Mouse (Mus musculus): ENCODE measurements around the gene Spata6.

Gene Spata6

DNA sequence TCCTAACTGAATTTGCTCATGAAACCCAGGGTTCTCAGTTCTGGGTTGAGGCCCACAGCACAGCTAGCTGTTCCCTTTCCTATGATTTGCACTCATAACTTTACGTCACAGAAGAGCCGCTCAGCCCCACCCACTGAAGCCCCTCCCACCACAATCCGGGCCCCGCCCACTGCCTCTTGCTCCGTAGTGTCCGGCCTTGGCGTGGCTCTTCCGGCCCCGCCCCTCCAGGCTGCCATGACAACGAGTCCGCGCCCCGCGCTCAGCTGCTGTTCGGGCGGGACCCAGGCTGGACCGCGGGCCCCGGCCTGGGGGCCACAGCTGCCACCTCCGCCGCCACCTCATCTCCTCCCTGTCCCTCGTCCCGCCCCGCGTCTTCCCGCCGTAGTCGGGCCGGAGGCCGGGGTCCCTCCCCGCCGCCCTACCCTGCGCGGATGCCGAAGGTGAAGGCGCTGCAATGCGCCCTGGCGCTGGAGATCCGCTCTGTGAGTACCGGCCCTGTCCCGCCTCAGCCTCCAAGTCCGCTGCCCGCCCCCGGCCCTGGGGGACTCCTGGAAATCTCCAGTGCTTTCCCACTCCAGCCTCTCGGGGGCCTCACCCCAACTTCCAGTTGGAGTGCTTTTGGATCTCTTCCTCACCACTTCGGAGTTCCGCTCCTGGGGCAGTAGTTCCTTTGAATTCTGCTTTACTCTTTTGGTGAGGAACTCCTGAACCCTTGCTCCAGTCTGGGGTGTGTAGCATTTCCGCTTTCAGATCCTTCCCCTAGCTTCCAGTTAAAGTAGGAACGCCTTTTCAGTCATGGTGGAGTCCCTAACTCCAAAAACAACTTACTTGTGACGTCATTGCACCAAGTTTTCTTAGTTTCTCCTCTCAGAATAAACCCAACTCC lies at the start of gene Spata6:
TSS of gene Spata6 (plus strand) at position 209 of the 886 bp plus-strand sequence.
- peak; percentile 92 to 93 for DNase-seq (ENCODE audit: low spot score in 2 of 2)

DNA sequence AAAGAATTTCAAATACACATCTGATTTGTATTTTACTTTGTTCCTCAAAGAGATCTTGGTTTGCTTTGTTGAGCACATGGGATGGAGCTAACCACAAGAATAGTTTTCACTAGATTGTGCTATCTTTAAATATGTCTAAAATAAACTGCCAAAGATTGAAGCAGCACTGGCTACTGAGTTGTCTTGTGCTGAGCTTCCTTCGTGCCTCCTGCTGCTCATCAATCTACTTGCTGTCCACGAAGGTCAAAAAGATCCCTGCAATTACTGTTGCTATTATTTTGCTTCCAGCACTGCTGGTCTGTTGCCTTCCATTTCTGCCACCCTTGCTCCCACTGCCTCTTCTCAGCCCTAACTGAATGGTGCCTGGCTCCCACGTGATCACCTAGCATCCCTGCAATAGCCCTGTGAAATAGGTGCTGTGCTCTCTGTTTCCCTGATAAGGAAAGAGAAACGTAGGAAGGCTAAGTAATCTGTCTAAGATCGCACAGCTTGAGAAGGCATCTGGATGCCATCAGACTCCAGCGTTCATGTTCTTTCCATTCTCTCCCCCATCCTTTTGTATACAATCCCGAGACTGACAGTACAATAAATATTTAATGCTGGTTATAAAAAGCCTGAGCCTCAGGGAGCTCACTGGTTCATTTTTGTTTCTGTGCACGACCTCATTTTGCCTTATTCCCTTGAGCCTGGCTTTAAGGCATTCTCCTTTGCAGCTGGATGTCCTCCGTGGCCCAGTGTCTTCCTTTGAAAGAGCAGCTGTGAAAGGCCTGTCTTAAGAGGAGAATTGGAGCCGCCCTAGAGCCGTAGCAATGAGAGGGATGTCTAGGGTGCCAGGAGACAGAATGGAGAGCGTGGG lies 49.0 kb upstream of the Spata6 start:
- no peak for DNase-seq (ENCODE audit: low spot score in 2 of 2)

DNA sequence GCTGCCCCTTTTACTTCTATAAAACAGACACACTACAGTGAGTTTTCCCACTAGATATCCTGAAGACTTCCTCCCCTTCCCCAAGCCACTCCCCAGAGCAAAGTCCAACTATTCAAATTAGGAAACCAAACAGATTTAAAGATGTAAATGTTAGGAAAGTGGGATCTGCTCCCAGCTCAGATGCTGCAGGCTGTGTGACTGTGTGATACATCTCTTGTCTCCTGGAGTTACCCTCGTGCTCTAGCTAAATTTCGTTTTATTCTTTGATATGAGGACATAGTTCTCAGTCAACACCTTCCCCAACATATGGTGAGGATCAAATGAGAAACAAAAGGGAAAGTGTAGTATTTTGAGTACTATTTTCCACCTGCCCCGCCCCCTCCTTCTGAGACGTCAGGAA lies 48.3 kb upstream of the Spata6 start:
- no peak for DNase-seq (ENCODE audit: low spot score in 2 of 2)

DNA sequence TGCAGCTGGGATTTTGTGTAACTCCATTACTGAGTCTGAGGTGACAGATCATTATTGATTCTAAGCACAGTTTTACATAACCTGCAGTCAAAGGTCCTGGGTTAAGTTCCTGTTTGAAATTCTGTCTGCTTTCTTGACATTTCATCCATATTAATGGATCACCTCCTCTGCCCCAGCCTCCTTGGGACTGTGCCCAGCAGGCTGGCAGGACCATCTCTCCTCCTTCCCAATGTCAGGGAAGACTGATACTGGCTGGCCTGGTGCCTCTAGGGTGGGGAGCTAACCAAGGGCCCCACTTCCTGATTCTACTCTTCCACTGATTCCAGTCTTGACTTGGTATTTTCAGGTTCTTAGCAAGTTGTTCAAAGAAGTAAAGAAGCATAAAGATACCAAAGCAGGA lies 45.9 kb upstream of the Spata6 start:
- no peak for DNase-seq (ENCODE audit: low spot score in 2 of 2)

DNA sequence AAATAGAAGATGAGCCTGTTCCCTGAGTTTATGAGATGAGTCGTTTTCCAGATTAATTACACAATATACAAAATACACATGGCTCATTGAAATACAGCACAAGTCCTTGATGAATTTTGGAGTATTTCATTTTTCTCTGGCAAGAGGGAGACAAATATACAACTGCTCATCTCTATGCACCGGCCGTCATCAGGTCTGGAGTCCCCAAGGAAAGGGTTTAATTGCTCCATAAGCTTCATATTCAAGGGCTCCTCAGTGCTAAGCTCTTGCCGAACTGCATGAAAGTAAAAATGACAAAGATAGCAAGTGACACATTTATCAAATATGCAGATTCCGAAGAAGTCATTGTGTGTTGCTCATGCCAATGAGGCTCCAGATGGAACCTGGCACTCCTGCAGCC lies 37.9 kb upstream of the Spata6 start:
- DNase-seq (ENCODE audit: low spot score in 2 of 2): no peak

DNA sequence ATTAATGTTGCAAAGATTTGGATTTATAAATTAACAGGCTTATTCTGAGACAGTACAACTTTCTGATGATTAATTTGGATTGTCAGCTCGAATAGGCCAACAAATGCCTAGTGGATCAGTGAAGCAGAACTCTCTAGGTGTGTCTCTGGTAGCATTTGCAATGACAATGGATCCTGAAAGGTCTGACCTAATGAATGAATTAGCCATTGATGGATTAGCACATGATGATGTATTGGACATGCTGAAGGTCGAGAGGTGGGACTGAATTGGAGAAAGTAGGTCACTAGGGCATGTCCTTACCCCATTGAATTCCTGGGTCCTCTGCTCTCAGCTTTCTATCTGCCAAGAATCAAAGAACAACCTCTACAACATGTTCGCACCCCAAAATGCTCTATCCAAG lies 37.0 kb upstream of the Spata6 start:
- no peak for DNase-seq (ENCODE audit: low spot score in 2 of 2)

DNA sequence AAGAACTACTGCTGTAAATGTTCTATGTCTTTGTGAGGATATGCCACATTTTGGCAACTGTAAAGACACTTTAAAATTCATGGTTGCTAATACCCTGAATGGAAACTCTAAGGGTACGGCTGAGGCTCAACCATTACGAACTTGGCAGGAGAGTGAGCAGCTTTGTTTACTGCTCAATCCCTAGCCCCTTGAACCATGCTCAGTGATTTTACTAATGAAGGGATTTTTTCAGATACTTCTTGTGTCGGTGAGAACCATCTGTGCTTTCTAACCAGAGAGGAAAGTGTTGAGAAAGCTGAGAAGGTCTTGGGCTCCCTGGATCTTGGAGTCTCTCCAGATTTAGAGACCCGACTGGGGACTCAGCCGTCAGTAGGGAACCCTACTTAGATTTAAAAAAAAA lies 35.9 kb upstream of the Spata6 start:
- DNase-seq (ENCODE audit: low spot score in 2 of 2): no peak

DNA sequence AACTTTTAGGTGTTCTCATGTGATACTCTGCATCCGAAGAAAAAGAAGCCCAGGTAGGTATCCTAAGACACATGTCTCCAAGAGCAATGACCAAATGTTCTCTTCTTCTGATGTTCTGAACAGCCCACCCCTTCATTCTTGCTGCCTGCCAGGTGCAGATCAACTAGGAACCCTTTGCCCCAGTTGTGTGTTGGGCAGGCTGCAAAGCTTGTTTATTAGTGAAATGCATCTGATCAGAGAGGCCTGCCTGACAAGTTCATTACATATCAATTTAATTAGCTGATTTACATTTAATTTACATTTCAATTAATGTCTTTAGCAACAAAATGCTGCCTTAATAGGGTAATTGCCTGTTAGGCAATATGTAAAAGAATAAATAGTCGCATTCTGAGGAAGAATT lies 33.8 kb upstream of the Spata6 start:
- DNase-seq (ENCODE audit: low spot score in 2 of 2): no peak

DNA sequence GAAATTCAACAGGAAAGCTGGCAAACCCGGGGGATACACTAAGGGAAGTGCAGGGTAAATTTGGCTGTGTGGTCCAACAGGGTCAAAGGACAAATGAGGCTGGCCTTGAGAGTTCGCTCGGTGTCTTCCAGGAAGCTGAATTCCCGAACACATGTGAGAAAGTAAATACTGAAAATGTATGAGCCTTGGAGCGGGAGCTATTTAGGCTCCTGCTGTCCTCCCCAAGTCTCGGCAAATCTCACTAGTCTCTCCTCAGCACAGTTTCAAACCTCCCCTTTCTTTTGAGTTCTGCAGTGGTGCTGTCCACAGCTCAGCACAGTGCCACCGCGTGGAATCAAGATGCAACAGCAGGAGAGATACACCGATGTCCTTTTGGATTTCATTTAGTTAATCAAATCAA lies 32.8 kb upstream of the Spata6 start:
- DNase-seq (ENCODE audit: low spot score in 2 of 2): peak; percentile 1 to 7

DNA sequence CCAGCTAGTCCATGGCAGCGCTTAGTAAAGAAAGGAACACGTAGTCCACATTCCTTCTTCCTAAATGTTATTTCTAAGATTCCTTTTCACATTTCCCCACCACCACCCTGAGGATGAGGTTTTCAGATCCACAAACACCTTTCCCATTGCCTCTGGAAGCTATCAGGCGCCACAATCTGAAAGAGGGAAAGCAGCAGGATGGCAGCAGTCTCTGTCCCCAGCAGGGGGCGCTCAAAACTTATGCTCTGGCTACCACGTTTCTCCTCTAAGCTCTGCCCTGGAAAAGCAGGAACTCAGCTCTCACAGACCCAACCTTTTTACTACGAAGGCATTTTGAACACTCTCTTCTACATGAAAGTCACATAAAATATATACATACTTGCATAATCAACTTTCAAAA lies 32.2 kb upstream of the Spata6 start:
- DNase-seq (ENCODE audit: low spot score in 2 of 2): peak; percentile 40 to 41

DNA sequence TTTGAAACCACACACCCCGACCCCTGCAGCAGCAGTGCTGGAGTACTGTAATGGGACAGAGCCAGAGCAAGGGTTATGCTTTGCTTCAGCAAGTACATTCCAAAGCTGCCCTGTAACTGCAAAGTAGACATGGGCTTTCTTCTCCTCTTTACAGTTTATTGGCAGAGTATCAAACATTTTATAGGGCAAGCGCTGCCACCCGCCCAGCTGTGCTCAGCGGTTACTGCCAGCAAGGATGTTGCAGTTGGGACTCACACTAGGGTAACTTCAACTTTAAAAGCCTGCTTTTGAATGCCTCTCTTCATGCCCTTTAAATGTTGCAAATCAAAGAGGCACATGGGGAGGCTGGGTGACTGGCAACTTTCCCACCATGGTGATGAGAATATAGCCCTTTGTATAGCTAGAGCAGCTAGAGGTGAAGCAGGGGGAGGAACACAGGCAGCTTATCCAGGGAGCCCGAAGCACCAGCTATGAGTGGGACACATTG lies 28.7 kb upstream of the Spata6 start:
- DNase-seq (ENCODE audit: low spot score in 2 of 2): no peak

DNA sequence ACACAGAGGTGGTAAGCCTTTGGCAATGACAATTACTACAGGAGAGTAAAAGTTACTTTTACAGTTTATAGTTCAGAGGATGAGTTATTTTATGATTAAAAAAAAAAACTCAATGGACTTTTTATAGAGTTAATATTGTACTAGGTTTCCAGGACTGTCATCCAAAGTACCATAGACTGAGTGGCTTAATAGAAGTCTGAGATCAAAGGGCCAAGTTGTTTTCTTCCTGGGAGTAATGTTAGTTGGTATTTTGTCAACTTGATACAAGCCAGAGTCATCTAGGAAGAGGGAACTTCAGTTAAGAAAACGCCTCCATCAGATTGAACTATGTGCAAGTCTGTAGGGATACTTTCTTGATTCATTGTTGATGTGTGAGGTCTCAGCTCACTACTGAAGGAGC lies 18.4 kb upstream of the Spata6 start:
- no peak for DNase-seq (ENCODE audit: low spot score in 2 of 2)

DNA sequence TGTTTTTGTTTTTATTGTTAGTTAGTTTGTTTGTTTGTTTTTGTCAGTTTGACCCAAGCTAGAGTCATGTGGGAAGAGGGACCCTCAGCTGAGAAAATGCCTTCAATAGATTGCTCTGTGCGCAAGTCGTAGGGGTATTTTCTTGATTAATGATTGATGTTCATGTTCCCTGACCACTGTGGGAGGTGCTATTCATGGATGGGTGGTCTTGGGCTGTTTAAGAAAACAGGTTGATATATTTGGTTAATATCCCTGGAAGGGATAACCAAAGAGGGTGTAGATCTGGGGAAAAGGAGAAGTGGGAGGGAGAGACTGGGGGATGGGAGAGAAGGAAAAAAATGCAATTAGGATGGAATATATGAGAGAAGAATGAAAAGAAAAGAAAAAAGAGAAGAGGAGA lies 15.7 kb upstream of the Spata6 start:
- no peak for DNase-seq (ENCODE audit: low spot score in 2 of 2)

DNA sequence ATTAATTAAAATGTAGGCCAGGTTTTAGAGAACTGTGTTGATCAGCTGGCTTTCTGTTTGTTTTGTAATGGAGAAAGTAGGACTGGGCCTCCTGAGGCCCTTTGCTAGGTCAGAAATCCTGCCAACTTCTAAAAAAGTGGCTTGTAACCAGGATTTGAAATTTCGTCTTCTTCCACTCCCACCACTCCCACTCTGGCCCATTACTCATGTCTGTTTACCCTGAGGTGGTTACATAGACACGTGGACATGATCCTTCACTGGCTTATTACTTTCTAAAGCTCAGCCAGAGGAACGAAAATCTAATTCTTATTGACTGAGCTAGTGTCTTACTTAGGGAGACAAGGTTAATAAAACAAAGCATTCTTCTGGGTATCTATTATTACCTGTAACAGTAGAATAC lies 14.8 kb upstream of the Spata6 start:
- no peak for DNase-seq (ENCODE audit: low spot score in 2 of 2)

DNA sequence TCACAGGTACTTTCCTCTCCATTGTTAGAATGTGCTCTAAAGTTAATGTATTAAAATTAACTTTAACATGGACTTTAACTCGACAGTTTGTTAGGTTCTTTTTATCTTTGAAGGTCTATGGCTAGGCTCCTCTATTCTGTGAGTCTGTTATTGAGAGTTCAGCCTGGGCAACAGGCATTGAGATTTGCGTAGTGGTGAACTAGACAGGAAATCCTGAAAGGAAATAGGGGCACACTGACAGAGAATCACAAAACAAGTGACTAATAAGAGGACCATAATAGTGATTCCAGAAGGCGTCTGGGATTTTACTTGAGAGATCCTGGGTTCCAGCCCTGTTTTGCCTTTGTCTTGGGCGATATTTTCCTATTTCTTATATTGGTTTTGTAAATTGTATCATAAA lies 488 bp upstream of the Spata6 start:
- DNase-seq (ENCODE audit: low spot score in 2 of 2): peak; percentile 29

DNA sequence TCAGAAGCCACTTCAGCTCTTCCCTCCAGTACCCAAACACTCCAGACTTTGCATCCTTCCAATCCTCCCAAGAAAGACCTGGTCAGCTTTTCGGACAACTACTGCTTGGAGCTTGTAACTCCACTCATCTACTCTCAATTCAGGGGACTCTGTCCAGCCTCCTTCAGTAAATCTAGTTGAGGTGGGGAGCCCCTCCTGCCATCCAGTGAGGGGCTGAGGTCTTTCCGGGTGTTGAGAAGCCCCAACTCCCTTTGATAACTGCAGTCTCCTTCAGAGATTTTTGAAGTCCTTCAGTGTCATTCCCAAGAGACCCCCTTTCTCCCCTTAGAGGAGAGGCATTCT lies 849 bp downstream of the Spata6 start:
- DNase-seq (ENCODE audit: low spot score in 2 of 2): no peak

DNA sequence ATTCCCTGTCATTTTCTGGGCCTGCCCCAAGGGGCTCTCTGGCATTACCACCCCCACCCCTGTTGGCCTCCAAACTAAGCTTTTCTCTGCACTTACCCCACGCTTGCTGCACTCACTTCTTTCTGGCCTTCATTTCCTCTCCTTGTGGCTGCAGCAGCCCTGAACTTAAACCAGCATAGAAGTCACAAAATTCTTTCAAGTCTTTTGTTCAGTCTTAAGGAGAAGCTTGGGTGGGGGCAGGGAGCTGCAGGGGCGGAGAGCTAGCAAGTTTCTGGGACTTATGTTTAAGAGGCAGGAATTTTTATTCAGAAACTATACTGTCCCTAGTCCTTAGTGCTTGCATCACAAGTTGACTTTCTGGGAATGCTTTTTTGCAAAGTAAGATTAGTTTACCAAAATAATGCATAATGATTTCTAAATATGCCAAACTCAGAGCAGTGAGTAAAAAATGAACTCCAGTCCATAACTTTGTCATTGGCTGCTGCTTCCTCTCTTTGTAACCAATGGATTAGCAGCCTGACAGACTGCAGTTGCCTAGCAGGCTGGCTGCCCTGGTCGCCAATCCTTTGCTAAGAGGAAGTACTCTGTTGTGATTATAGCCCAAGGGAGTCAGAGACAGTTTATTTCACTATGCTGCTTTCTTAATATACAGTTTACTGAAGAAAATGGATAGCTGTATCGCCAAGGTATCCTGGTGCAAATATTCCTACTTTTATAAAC lies 1.5 kb downstream of the Spata6 start:
- DNase-seq (ENCODE audit: low spot score in 2 of 2): peak; percentile 45 to 58

DNA sequence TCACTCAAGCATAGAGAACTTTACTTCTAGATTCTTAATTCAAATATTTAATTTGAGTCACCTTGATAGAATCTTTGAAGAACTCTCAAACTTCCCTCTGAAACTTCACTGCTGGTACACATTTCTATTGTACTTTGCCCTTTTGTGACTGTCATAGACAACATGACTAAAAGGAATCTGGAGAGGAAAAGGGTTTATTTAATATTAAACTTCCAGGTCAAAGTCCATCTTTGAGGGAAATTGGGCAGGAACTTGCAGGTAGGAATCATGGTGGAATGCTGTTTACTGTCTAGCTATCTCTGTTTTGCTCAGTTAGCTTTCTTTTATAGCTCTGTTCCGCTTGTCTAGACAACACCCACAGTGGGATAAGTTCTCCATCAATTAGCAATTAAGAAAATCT lies 17.8 kb downstream of the Spata6 start:
- no peak for DNase-seq (ENCODE audit: low spot score in 2 of 2)

DNA sequence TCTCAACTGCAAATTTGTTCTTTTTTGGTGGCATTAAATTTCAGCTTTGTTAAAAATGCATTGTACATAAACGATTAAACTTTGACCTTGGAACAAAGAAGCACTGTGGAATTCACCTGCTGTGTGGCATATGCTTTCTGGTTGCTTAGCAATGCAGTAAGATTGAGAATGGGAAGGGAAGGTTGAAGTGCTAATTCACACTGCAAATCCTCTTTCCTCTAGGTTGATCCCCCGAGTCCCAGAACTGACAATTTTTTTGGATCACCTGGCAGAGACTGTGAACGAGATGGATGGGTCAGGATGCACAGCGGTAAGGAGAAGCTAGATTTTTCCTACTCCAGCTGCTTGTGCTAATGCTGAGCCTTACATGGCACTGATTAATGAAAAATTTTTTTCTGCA lies 60.7 kb downstream of the Spata6 start:
- no peak for DNase-seq (ENCODE audit: low spot score in 2 of 2)

DNA sequence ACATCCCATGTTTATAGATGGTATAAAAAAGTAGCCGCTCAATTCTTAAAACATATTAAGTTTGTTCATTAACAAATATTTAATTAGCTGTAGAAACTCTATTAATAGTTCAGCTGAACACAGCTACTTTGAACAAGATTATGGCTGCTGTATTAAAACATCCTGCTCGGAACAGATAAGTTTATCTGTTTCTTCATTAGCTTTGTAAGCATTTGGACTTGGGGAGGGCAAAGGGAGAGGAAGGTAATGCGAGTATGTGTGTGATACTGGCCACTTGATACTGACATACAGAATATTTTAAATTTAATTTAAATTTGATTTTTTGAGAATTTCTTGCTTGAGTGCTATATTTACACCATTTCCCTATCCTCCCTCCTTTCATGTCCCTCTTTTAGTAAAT lies 80.1 kb downstream of the Spata6 start:
- no peak for DNase-seq (ENCODE audit: low spot score in 2 of 2)

DNA sequence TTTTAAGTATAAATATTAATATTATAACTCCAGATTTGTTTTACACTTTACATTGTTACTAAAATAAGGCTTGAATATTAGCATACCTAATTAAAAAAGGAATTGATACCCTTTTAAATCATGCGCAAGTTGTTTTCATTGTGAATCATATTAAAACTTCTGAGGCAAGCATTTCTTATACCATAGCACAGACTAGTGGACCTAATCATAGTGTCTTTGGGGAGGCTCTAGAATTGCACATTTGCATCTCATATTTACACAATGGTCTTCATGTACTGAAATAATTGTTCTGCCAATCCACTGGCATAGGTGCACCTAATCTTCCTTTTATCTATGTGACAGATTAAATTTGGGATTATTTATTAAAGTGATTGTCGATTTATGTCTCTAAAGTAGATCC lies 83.4 kb downstream of the Spata6 start:
- DNase-seq (ENCODE audit: low spot score in 2 of 2): no peak

DNA sequence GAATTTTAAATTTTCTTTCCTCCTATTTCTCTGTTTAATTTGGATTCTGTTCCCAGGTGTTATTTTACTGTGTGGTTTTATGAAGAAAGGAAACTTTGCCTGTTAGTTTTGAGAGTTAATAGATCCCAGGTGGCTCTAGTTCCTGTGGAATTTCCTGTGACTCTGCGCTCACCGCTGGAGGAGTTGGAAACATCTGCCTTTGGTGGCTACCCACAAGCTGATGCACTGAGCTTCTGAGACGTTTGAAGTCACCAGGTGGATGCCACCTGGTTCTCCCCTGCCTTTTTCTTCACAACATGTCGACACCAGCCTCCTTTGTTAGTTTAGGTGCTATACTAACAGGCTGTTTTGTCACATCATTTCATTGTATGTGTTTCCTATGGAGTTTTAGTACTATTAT lies 97.7 kb downstream of the Spata6 start:
- no peak for DNase-seq (ENCODE audit: low spot score in 2 of 2)

Measured in spleen, postnatal 36 days (tissue).